Mouse (Mus musculus): ENCODE results near the gene Vwa7.
"Not testable (repeated sequence)": the region's sequence is repeated elsewhere in the genome, so short reads cannot be mapped to it uniquely, and the experiment has no call there.

Vwa7 gene

DNA sequence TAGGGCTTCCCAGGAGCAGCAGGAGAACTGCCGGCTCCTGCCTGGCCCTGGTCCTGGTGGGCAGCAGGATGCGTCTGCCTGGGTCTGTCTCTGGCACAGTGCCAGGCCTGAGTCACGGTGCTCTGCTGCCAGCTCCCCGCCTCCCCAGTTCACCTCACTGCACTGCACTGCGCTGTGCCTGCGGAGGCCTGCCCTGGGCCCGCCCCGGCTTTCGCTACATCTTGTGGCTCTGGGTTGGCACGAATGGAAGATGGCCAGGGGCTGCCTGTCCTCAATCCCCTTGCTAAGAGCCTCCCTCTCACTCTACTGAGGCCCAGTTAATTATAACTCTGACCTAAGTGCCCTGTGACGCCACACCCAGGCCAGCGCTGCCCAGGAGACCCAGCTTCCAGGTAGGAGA, at the start of gene Vwa7:
Gene Vwa7, plus strand, starts transcription at position 204 of the 400 bp plus-strand sequence.
- peak; percentile 62 for DNase-seq (ENCODE audit: low spot score)

DNA sequence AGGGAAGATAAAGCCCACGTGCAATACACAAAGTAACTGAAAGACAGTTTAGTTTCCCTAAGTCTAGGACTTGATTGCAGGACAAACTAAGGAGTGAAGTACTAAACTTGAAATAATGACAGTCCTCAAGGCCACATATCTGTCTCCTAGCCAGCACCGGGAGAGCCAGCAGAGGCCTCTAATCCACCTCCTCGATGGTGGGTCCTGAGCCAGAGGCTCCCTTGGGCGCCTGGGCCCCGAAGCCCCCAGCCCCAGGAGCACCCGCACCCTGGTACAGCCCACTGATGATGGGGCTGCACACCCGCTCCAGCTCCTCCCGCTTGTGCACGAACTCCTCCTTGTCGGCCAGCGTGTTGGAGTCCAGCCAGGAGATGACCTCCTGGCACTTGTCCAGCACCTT, 46.6 kb upstream of the Vwa7 start, which contains the start of gene Gm20481:
Gene Gm20481, plus strand, starts transcription at position 91 of the 400 bp plus-strand sequence.
- not testable (repeated sequence) for DNase-seq (ENCODE audit: low spot score)

DNA sequence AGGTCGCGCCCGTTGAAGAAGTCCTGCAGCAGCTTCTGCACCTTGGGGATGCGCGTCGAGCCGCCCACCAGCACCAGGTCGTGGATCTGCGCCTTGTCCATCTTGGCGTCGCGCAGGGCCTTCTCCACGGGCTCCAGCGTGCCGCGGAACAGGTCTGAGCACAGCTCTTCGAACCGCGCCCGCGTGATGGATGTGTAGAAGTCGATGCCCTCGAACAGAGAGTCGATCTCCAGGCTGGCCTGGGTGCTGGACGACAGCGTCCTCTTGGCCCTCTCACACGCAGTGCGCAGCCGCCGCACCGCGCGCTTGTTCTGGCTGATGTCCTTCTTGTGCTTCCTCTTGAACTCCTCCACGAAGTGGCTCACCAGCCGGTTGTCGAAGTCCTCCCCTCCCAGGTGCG, 45.5 kb upstream of the Vwa7 start:
- DNase-seq (ENCODE audit: low spot score): not testable (repeated sequence)

DNA sequence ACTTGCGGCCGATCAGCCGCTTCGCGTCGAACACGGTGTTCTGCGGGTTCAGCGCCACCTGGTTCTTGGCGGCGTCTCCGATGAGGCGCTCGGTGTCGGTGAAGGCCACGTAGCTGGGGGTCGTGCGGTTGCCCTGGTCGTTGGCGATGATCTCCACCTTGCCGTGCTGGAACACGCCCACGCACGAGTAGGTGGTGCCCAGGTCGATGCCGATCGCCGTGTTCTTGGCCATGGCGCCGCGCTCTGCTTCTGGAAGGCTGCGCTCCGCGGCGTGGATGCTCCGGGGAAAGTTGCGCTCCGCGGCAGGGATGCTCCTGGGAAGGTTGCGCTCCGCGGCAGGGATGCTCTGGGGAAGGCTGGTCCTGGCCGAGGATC, 44.7 kb upstream of the Vwa7 start:
- not testable (repeated sequence) for DNase-seq (ENCODE audit: low spot score)

DNA sequence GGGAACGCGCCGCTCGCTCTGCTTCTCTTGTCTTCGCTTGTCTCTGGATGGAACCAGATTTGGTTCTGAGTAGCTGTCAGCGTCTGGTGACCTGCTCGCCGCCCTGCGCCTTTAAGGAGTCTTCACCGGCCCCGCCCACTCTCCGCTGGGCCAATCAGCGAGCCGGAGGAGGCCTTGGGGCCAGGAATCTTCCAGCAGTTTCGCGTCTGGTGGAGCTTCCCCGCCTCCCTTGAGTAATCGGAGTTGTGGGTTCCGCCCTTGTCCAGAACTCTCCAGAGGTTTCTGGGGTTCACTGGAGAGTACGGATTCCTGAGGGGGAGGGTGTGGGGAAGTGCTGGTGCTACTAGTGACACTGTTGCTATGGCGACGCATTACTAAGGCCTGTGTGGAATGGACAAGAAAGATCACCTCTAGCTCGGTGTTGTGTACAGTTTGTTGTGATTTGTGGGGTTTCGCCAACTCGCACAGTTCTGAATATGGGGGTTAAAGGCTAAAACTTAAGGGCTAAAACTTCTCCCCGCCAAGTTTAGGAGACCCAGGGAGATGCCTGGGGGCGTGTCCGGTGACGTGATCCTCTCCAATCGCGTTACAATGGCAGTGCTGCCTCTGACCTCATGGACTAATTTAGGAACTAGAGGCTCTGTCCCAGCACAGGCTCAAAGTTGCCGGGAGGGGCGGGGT, 44.2 kb upstream of the Vwa7 start, which contains the start of the genes Hspa1a and Hspa1l:
Gene Hspa1a, minus strand, starts transcription at position 88 of the 681 bp plus-strand sequence.
Gene Hspa1l, plus strand, starts transcription at position 635 of the 681 bp plus-strand sequence.
- peak; percentile 63 for DNase-seq (ENCODE audit: low spot score)

DNA sequence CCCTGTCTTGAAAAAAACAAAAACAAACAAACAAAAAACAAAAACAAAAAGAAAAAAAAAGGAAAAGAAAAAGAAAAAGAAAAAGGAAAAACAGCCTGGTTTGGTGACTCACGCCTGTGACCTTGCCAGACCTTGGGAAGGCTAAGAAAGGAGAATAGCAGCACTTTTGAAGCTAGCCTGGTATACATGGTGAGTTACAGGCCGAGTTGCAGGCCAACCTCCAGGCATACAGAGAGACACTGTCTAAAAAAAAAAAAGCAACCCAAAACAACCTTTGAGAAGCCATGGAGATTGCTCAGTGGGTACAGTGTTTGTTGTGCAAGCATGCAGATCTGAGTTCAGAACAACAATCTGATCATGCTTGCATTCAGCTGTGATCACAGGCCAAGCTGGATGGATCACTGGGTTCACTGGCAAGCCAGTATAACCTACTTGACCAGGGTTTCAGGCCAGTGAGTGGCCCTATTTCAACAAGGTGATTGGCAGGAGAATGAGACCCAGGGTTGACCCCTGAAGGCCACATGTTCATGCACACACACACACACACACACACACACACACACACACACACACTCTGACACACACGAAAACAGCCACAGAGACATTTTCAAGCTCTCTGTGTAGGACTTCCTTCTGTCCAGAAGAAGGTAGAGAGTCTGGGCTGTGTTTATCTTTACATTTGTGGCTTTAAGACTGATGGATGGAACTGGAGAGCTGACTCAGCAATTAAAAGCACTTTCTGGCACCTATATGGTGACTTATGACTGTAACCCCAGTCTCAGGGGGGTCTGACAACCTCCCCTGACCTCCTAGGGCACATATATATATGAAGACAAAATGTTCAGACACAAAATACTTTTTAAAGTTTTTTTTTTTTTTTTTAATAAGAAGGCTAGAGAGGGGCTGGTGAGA, 40.5 kb upstream of the Vwa7 start:
- no peak for DNase-seq (ENCODE audit: low spot score)

DNA sequence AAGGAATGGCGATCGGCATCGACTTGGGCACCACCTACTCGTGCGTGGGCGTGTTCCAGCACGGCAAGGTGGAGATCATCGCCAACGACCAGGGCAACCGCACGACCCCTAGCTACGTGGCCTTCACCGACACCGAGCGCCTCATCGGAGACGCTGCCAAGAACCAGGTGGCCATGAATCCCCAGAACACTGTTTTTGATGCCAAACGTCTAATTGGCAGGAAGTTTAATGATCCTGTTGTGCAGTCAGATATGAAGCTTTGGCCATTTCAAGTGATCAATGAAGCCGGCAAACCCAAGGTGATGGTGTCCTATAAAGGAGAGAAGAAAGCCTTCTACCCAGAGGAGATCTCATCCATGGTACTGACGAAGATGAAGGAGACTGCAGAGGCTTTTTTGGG, 39.4 kb upstream of the Vwa7 start:
- no peak for DNase-seq (ENCODE audit: low spot score)

DNA sequence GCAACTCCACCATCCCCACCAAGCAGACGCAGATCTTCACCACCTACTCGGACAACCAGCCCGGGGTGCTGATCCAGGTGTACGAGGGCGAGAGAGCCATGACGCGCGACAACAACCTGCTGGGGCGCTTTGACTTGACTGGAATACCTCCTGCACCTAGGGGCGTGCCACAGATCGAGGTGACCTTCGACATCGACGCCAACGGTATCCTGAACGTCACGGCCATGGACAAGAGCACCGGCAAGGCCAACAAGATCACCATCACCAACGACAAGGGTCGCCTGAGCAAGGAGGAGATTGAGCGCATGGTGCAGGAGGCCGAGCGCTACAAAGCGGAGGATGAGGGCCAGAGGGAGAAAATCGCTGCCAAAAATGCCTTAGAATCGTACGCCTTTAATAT, 38.1 kb upstream of the Vwa7 start:
- no peak for DNase-seq (ENCODE audit: low spot score)

DNA sequence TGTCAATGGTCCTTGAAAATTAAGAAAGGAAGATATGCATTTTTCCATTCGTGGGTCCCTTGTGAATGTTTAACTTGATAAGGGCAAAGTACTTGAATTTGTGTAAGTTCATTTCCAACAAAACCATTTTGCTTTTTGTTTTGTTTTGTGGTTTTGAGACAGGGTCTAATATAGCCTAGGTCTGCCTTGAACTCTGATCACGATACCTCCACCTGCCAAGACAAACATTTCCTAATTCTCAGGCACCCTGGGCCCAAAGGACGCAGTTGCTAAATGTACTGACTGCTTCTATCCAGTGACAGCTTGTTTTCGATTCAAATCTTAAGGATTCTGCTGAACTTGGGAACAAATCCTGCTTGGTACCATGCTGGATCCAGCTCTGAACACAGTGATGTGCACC, 36.7 kb upstream of the Vwa7 start:
- DNase-seq (ENCODE audit: low spot score): no peak

DNA sequence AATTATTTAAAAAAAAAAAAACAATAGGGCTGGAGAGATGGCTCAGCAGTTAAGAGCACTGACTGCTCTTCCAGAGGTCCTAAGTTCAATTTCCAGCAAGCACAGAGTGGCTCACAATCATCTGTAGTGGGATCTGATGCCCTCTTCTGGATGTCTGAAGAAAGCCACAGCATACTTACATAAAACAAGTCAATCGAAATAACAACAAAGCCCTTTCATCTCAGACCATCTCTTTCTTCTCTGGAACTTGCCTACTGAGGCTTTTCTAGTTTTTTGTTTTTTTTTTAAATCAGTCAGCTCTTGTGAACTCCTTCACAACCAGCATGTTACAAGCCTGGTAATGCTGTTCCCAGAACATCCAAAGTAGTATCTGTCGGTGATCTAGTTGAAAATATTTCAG, 35.7 kb upstream of the Vwa7 start:
- DNase-seq (ENCODE audit: low spot score): no peak

DNA sequence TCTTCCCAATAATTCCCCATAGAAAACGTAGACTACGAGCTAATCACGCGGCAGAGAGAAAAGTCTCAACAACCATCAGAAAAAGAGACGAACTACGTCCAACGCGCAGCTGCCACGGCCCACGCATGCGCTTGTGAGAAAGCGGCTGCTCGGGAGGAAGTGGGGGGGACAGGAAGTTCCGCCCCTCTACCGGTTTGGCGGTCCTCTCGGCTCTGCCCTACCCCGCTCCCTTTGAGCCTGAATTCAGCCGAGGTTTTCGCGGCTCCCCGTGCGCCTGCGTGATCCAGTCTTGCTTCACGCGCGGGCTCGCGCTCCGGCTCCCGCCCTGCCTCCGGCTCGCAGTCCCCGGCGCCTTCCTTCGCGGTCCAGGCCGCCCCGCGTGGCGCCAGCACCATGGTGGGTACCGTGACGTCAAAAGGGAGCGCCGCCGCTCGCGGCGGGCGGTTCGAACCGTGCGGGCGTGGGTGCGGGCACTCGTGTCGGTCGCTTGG, 34.6 kb upstream of the Vwa7 start, which contains the start of gene Lsm2:
Gene Lsm2, plus strand, starts transcription at position 173 of the 491 bp plus-strand sequence.
- DNase-seq (ENCODE audit: low spot score): peak; percentile 85

DNA sequence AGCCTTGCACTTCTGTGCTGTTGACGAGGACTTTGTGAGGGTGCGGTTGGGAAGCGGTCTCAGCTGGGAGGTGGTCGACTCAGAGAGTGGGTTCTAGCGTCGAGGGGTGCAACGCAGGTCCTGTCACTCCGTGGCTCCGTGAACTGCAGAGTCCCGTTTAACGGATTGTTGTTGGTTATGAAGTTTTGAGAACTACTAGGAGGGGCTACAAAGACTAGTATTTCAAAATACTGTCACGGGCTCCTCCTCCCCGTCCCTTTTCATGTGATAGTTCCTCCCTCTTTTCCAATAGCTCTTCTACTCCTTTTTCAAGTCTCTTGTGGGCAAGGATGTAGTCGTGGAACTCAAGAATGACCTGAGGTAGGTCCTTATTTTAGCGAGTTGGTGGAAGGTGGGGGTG, 34.1 kb upstream of the Vwa7 start:
- DNase-seq (ENCODE audit: low spot score): no peak

DNA sequence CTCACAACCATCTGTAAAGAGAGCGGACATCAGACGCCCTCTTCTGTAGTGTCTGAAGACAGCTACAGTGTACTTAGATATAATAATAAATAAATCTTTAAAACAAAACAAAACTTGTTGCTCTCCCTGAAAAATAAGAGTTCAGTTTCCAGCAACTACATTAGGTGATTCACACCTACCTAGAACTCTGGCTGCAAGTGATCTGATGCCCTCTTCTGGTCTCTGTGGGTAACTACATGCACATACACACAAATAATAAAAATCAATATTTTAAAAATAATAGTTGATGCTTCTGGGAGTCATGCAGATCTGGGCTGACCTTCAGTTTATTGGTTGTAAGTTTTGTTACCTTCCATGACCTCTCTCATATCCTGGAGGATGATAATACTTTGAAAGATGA, 32.2 kb upstream of the Vwa7 start:
- DNase-seq (ENCODE audit: low spot score): no peak

DNA sequence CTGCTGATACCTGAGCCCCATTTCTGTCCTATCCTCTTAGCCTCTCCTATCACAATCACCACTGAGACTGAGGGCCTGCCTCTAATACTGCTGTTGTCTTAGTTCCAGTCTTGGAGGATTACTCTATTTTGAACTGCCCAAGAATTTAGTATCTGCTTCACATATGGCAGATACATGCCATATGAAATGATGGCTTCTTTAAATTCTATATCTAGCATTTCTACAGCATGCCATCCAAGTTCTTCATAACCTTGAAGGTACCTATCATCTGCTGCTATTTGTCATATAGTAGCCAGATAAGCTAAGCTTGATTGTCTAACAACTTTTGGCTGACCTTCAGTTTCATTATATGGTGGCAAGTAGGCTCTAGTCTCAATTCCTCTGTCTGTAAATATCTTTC, 21.6 kb upstream of the Vwa7 start:
- no peak for DNase-seq (ENCODE audit: low spot score)

DNA sequence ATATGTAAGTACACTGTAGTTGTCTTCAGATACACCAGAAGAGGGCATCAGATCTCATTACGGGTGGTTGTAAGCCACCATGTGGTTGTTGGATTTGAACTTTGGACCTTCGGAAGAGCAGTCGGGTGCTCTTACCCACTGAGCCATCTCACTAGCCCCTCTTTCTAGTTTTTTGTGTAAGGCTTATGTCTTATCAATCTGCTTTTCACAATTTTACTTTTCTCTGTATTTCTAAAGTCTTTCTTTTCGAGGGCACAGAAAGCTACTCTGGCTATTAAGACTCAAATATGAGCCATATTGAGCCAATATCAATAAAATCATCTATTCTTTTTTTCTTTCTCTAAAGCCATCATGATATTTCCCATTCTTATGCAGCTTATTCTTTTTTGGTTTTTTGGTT, 21.2 kb upstream of the Vwa7 start:
- not testable (repeated sequence) for DNase-seq (ENCODE audit: low spot score)

DNA sequence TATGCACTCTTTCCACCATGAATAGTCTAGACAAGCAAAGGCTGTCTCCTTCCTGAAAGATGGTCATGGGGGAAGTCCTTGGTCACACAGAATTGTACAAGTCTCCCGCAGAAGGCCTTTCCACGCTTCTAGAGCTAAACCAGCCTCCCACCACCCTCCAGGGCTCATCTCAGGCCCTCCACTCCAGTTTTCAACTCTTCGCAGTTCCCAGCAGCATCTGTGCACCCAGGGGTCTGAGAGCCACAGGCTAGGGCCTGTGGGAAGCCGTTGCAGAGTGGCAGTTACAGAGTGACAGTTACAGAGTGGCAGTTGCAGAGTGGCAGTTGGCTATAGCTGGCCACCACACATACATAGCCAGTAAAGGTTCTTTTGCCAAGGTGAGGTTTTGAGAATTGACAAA, 20.5 kb upstream of the Vwa7 start:
- DNase-seq (ENCODE audit: low spot score): not testable (repeated sequence)

DNA sequence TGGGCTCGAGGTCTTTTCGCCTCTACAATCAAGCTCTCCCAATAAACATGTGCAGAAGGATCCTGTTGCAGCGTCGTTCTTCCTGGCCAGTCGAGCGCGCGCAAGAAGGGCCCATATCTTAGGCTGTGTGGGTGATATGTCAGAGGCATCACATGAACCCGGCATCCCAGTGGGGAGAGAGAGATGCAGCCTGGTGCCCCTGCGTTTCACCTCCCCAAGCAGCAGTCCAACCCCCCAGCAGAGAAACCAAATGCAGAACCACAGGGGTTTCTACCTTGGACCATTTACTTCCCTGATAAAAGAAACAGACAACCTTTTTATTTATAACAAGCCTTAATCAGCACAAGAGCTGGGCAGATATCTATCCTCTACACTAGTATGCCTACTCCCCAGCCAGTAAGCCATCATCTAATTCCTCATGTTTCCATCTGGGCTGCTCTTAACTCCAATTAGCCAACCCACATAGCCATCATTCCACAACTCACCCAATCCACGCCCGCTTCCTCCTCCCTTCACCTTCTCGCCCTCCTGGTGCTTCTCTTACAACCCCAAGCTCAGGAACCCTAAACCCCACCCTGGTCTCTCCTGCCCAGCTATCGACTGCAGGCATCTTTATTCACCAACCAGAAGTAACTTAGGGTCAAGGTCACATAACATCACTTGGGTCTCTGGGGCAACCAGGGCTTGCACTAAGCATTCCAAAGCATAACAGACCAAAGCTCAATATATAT, 19.8 kb upstream of the Vwa7 start:
- DNase-seq (ENCODE audit: low spot score): no peak

DNA sequence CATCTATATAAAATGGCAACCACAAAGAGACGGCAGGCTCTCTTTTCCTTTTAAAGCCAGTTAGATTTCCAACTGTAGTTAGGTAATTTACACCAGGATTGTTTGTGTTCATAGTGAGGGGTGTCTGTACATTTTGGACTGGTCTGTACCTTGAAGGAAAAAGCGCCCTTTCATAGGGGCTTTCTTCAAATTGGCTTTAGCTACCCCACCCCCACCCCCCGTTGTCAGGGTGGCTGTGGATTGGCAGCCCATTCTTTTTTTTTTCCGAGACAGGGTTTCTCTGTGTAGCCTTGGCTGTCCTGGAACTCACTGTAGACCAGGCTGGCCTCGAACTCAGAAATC, 19.3 kb upstream of the Vwa7 start:
- DNase-seq (ENCODE audit: low spot score): no peak

DNA sequence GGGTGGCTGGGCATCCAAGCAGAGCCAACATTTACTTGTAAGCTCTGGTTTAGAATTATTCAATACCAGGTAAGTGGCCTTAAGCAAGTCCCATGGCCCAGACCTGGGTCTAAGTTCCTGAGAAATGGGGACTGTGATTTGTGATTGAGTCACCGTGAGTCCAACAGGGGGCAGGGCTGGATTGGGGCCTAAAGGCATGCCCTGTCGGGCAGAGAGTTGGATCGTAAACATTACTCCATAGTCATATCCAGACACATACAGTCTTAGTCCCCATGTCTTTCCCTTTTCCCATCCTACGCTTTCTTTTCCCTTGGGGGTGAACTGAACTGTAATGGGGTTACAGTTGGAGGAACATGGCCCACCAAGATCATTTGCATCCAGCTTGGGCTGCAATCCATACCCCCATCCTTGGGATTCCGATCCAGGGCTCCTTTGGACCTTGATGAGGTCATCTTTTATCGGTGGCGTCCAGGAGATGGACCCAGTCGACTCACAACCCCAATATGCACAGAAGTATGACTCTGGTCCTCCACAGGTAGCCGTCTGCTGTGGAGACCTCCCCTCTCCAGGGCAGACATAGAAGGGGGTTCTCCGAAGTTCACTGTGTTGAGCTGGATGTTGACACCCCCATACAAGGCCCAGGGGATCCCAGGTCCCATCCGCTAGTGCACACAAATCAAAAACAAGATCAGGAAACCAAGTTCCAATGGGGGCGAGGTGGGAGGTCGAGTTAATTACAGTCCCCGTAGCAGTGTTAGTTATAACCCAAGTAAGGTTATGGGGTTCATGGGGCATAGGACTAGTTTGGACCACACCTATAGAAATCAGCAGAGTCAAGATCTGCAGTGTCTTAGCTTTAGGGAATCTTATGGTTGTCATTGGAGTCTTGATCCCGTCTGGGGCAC, 17.6 kb upstream of the Vwa7 start:
- DNase-seq (ENCODE audit: low spot score): no peak

DNA sequence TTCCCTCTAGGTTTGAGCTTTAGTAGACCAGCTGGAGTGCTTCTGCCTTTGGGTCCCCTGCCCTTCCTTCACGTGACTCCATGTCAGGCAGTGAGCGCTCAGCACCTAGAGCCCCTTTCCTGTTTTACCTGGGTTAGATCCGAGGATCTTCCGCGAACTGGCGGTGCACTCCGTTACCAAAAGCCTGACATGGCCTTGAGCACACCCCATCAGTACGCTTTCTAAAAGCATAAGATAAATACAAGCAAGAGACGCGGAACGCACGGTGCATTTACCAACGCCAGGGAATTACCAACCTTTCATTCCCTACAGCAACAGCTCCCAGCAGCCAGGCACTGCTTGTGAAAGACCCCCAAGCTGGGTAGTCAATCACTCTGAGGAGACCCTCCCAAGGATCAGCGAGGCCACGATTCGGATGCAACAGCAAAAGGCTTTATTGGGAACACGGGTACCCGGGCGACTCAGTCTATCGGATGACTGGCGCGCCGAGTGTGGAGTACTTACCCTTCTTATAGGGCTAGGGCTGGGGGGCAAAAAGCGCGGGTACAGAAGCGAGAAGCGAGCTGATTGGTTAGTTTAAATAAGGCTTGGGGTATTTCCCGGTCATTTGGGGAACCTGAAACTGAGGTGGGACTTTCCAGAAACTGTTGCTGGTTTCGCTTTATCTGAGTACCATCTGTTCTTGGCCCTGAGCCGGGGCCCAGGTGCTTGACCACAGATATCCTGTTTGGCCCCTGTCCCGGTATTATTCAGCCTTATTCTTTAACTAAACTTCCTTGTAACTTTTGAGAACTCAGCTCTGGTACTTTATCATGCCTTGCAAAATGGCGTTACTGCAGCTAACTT, 16.3 kb upstream of the Vwa7 start:
- not testable (repeated sequence) for DNase-seq (ENCODE audit: low spot score)
